Mouse (Mus musculus) subcutaneous adipose tissue, adult 2 months (tissue): ENCODE data around the gene Anxa1. TPM values are rescaled to one million over a fixed set of nuclear protein-coding genes. Genes with fewer than 3 reads are reported as not detected.

Experiments
- polyA plus RNA-seq: library from polyadenylated mRNA; depleted of rRNA; stranded (reverse); fragments of >200 nt; gene quantifications from 2 replicates; pipeline ENCODE4 v1.2.3, GENCODE M21; 2012; ENCODE audit warnings: low replicate concordance; rRNA removed

Gene Anxa1
- polyA plus RNA-seq, result 59.5 and 116 TPM in 2 replicates

GRCm38 (mm10) chr19:20390455-20390994 lies at the start of gene Anxa1:
Gene Anxa1 (minus strand): TSS chr19:20390944.

Other genes starting within 250 kb of the Anxa1 start
- 43.2 and 98.9 TPM in 2 replicates for gene Aldh1a1, start 101.8 kb upstream of the Anxa1 start, polyA plus RNA-seq